Comparison of ENCODE assay signal across 9 mouse cellular contexts in genomic region chr7:43490182-43490584, GRCm38 (mm10). TPM values are rescaled to one million over a fixed set of nuclear protein-coding genes. Genes with fewer than 3 reads are reported as not detected.
DNase-seq lines count a peak whose midpoint lies in the region; ATAC-seq and TF ChIP-seq lines count a peak whose summit lies in the region.
"Had no signal": no experiment of that assay in that cellular context is flagged by ENCODE, and none has a peak within 500 bp of the region (broad histone marks: within the 10 kb centered on the region; RNA-seq: fewer than 3 reads in every experiment).

No protein-coding gene starts in this region.

- no peak overlapping the region for H3K9ac ChIP-seq in heart, embryonic 16.5 days (ENCODE audit: low read length)

- H3K4me1 ChIP-seq in embryonic fibroblast, embryonic 13.5 days (ENCODE audit: control insufficient read depth, insufficient read depth, low read length): peaks cover 3% of the 10 kb centered on the region; the same call in 1 of the 2 replicates
- H3K4me1 ChIP-seq in heart, embryonic 16.5 days (ENCODE audit: control insufficient read depth, insufficient read depth, low read length): no peaks in the 10 kb centered on the region

- no peak overlapping the region for H3K27ac ChIP-seq in embryonic fibroblast, embryonic 13.5 days (ENCODE audit: insufficient read depth, low read length)
- no peak overlapping the region for H3K27ac ChIP-seq in heart, embryonic 16.5 days (ENCODE audit: low read length)
- peak overlapping the region; percentile 90 for H3K27ac ChIP-seq in left cerebral cortex, adult 2 months

- intact Hi-C loops in left cerebral cortex, adult 2 months (cut with DNase I): loop anchor here (5.0 kb wide), 1 partner anchor 48 kb away; the partner anchor contains the start of genes Cldnd2, Etfb and Gm45233

- H3K4me2 ChIP-seq in heart, embryonic 16.5 days (ENCODE audit: low read depth, low read length): peak overlapping the region; percentile 59
- H3K4me2 ChIP-seq in myocyte (ENCODE audit: low read depth): peak overlapping the region; percentile 61

- TF ChIP-seq POLR2A in embryonic fibroblast, embryonic 13.5 days (IDR thresholded peaks at IDR 0.05; ENCODE audit: low read depth, low read length): peak; percentile 56
- no peak for TF ChIP-seq POLR2A in myocyte (IDR thresholded peaks at IDR 0.05; ENCODE audit: insufficient read length, low read depth)

- H3K79me2 ChIP-seq in myocyte (ENCODE audit: control insufficient read depth, insufficient read depth): no peaks in the 10 kb centered on the region

- H3K9me3 ChIP-seq in heart, embryonic 16.5 days (replicated peaks; ENCODE audit: control insufficient read depth, low read length): no peaks in the 10 kb centered on the region

- peak overlapping the region; percentile 37 for H3K4me3 ChIP-seq in embryonic fibroblast, embryonic 13.5 days (ENCODE audit: insufficient read depth, low read length)
- H3K4me3 ChIP-seq in heart, embryonic 16.5 days (ENCODE audit: low read length): peak overlapping the region; percentile 39
- peak overlapping the region; percentile 73 for H3K4me3 ChIP-seq in left cerebral cortex, adult 2 months
- H3K4me3 ChIP-seq in myocyte: no peak overlapping the region

- DNase-seq in adrenal gland, adult 2 months: peak; percentile 46
- no peak for DNase-seq in adrenal gland, postnatal 4 days (ENCODE audit: low spot score in 2 of 2)
- peak; percentile 93 for DNase-seq in brain, adult 2 months (ENCODE audit: low read depth, low spot score)
- DNase-seq in left cerebral cortex, adult 2 months (ENCODE audit: extremely low spot score in 1 of 2, low spot score in 2 of 2): peak; percentile 78 to 81
- DNase-seq in thymus, postnatal 25 days: no peak

- no peak for TF ChIP-seq CTCF in embryonic fibroblast, embryonic 13.5 days (IDR thresholded peaks at IDR 0.05; ENCODE audit: borderline replicate concordance, insufficient read depth, low read length)
- no peak for TF ChIP-seq CTCF in left cerebral cortex, adult 2 months (IDR thresholded peaks at IDR 0.05)

- H3K27me3 ChIP-seq in heart, embryonic 16.5 days (ENCODE audit: control insufficient read depth, insufficient read depth, low read length): peaks cover 31% of the 10 kb centered on the region
- peaks cover 8% of the 10 kb centered on the region for H3K27me3 ChIP-seq in myocyte (ENCODE audit: control insufficient read depth, insufficient read depth, insufficient read length)

- H3ac ChIP-seq in myocyte (ENCODE audit: control insufficient read depth, insufficient read length): no peak overlapping the region

- ATAC-seq in heart, embryonic 16.5 days (replicated peaks; ENCODE audit: extremely low read depth, insufficient read depth, low FRiP score): peak; percentile 45

- WGBS in heart, embryonic 16.5 days: 0% methylated on average over 6 of the region's 13 CpGs

- H3K36me3 ChIP-seq in heart, embryonic 16.5 days (ENCODE audit: control insufficient read depth, insufficient read depth): no peaks in the 10 kb centered on the region
- H3K36me3 ChIP-seq in myocyte (ENCODE audit: control insufficient read depth, insufficient read depth): no peaks in the 10 kb centered on the region

TF ChIP-seq in myocyte, 11 proteins besides CTCF, POLR2A, EP300 and RAD21:
- no peak for TF ChIP-seq USF1 (IDR thresholded peaks at IDR 0.05; ENCODE audit: low read depth)
- no peak for TF ChIP-seq REST (IDR thresholded peaks at IDR 0.05; ENCODE audit: insufficient read depth, insufficient read length)
- TF ChIP-seq SRF (IDR thresholded peaks at IDR 0.05; ENCODE audit: control insufficient read depth, insufficient read length, low read depth): no peak
- no peak for TF ChIP-seq TCF3 (IDR thresholded peaks at IDR 0.05; ENCODE audit: insufficient read length, low read depth)
- TF ChIP-seq E2F4 (IDR thresholded peaks at IDR 0.05; ENCODE audit: insufficient read depth): no peak
- no peak for TF ChIP-seq MAX (IDR thresholded peaks at IDR 0.05; ENCODE audit: low read depth)
- no peak for TF ChIP-seq TCF12 (IDR thresholded peaks at IDR 0.05; ENCODE audit: insufficient read depth, poor library complexity, severe bottlenecking)
- TF ChIP-seq MYOG (IDR thresholded peaks at IDR 0.05; ENCODE audit: control insufficient read depth in 1 of 3, insufficient read depth in 1 of 3, insufficient read length in 2 of 3, low read depth in 2 of 3): no peak

RNA-seq across cellular contexts. Expression of gene Iglon5, which starts 0.3 kb away (rescaled TPM):
- total RNA-seq in adrenal gland, adult 2 months (2021): 1 to 10 TPM; 2.2 to 3.3 TPM
- polyA plus RNA-seq in adrenal gland, adult 2 months (2012; rRNA removed): 3.3 and 4.4 TPM in 2 replicates
- total RNA-seq in adrenal gland, postnatal 4 days (2021): 1 to 10 TPM; 3.2 to 3.8 TPM
- 19.4 and 23.7 TPM in 2 replicates for polyA plus RNA-seq in embryonic fibroblast, embryonic 13.5 days (2011; ENCODE audit: insufficient read length, low read depth, missing spikeins)
- 0.06 TPM in 1 of 2 replicates, not detected in the other for polyA plus RNA-seq in heart, embryonic 16.5 days (2015; fragmentation: Nextera tagmentation; extraction: Ambion mirVana)
- 10 to 100 TPM; 24.4 to 27.3 TPM for total RNA-seq in left cerebral cortex, adult 2 months (2021)
- 4.9 TPM for polyA plus RNA-seq in myocyte (2012; fragmentation: generic; extraction: Trizol)

RNA-seq across cellular contexts. Expression of gene 4931406B18Rik, which starts 15.6 kb away (rescaled TPM):
- total RNA-seq in adrenal gland, adult 2 months (2021): not detected
- not detected in 2 replicates for polyA plus RNA-seq in adrenal gland, adult 2 months (2012; rRNA removed)
- total RNA-seq in adrenal gland, postnatal 4 days (2021): not detected
- not detected in 2 replicates for polyA plus RNA-seq in embryonic fibroblast, embryonic 13.5 days (2011; ENCODE audit: insufficient read length, low read depth, missing spikeins)
- not detected in 2 replicates for polyA plus RNA-seq in heart, embryonic 16.5 days (2015; fragmentation: Nextera tagmentation; extraction: Ambion mirVana)
- total RNA-seq in left cerebral cortex, adult 2 months (2021): not detected
- not detected for polyA plus RNA-seq in myocyte (2012; fragmentation: generic; extraction: Trizol)
- total RNA-seq: gastrocnemius, postnatal 36 days had no signal

RNA-seq across cellular contexts. Expression of gene Vsig10l, which starts 27.2 kb away (rescaled TPM):
- 1 to 10 TPM; 2.2 to 2.8 TPM for total RNA-seq in adrenal gland, adult 2 months (2021)
- 7.9 and 10.9 TPM in 2 replicates for polyA plus RNA-seq in adrenal gland, adult 2 months (2012; rRNA removed)
- total RNA-seq in adrenal gland, postnatal 4 days (2021): 1 to 10 TPM; 7.0 to 7.2 TPM
- 2.6 and 3.1 TPM in 2 replicates for polyA plus RNA-seq in embryonic fibroblast, embryonic 13.5 days (2011; ENCODE audit: insufficient read length, low read depth, missing spikeins)
- 3.4 and 4.2 TPM in 2 replicates for polyA plus RNA-seq in heart, embryonic 16.5 days (2015; fragmentation: Nextera tagmentation; extraction: Ambion mirVana)
- total RNA-seq in left cerebral cortex, adult 2 months (2021): 1 to 10 TPM in 1 of 2 experiments, under 1 TPM in 1; 0.89 to 1.2 TPM
- 0.73 TPM for polyA plus RNA-seq in myocyte (2012; fragmentation: generic; extraction: Trizol)

RNA-seq across cellular contexts. Expression of gene Gm45233, which starts 46.3 kb away (rescaled TPM):
- 1 to 10 TPM in 1 of 2 experiments, under 1 TPM in 1; 0.58 to 1.5 TPM for total RNA-seq in adrenal gland, adult 2 months (2021)
- polyA plus RNA-seq in adrenal gland, adult 2 months (2012; rRNA removed): 1.7 and 4.6 TPM in 2 replicates
- 1 to 10 TPM; 2.1 to 2.7 TPM for total RNA-seq in adrenal gland, postnatal 4 days (2021)
- polyA plus RNA-seq in embryonic fibroblast, embryonic 13.5 days (2011; ENCODE audit: insufficient read length, low read depth, missing spikeins): 0.72 TPM in 1 of 2 replicates, not detected in the other
- polyA plus RNA-seq in heart, embryonic 16.5 days (2015; fragmentation: Nextera tagmentation; extraction: Ambion mirVana): 0.18 and 0.97 TPM in 2 replicates
- under 1 TPM in 1 of 2 experiments, not detected in 1; 0.89 TPM for total RNA-seq in left cerebral cortex, adult 2 months (2021)
- 0.12 TPM for polyA plus RNA-seq in myocyte (2012; fragmentation: generic; extraction: Trizol)

RNA-seq across cellular contexts. Expression of gene Etfb, which starts 46.3 kb away (rescaled TPM):
- total RNA-seq in adrenal gland, adult 2 months (2021): 100 to 1,000 TPM; 367 to 728 TPM
- 33.7 and 44.2 TPM in 2 replicates for polyA plus RNA-seq in adrenal gland, adult 2 months (2012; rRNA removed)
- 100 to 1,000 TPM; 378 to 458 TPM for total RNA-seq in adrenal gland, postnatal 4 days (2021)
- 104 and 143 TPM in 2 replicates for polyA plus RNA-seq in embryonic fibroblast, embryonic 13.5 days (2011; ENCODE audit: insufficient read length, low read depth, missing spikeins)
- polyA plus RNA-seq in heart, embryonic 16.5 days (2015; fragmentation: Nextera tagmentation; extraction: Ambion mirVana): 803 and 831 TPM in 2 replicates
- 10 to 100 TPM; 58.2 TPM for total RNA-seq in left cerebral cortex, adult 2 months (2021)
- 244 TPM for polyA plus RNA-seq in myocyte (2012; fragmentation: generic; extraction: Trizol)

Comparison
In these comparisons a context has a peak if more than half of its experiments do, and no peak if none do; other contexts are left out.
1. DNase-seq: peak in adrenal gland, adult 2 months (single experiment), brain, adult 2 months (single experiment) and left cerebral cortex, adult 2 months (2 of 2); none in adrenal gland, postnatal 4 days (0 of 2) and thymus, postnatal 25 days (single experiment).